Mouse (Mus musculus) stomach, postnatal 0 days (tissue): Measurements from ENCODE around the gene Zbtb42.

Experiments used
- CTCF ChIP-seq: IDR thresholded peaks from 2 replicates; pipeline ENCODE4 v1.5.1; 2016; ENCODE audit warnings: antibody characterized with exemption, low read depth, mild to moderate bottlenecking, moderate library complexity
- EP300 ChIP-seq: optimal IDR thresholded peaks from 2 replicates; pipeline ENCODE3; 2016; ENCODE audit warnings: antibody characterized with exemption

GRCm38 (mm10) chr12:112665881-112666544, 12.6 kb upstream of the Zbtb42 start:
- TF ChIP-seq CTCF, result no peak
- TF ChIP-seq EP300, result no peak
